Mouse (Mus musculus) 3134 (cell line): ENCODE results near the gene Cbx8.

Source experiments
- DNase-seq: peaks from one replicate; pipeline ENCODE4 v3.0.0-alpha.2; 2011; ENCODE audit warnings: low spot score; ENCODE audit not compliant: insufficient read length; ENCODE audit errors: extremely low read depth

Cbx8 gene

DNA sequence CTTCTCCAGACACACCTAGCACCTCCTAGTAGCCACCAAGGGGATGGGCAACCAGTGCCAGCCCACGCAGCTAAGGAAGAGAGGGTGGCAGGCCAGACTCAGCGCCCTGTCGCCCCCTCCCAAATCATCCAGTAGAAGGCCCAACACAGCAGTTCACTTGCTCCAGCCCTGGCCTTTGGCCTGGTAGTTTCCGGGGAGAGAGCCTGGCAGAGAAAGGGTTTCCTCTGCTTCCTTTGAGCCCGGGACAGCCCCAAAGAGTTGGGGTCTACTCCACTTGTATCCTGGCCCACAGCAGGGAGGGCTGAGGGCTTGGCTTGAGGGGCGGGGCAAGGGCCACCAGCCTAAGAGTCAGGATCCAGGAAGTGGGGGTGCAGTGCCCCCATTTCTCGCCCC is 38.7 kb upstream of the Cbx8 start:
- DNase-seq: no peak

DNA sequence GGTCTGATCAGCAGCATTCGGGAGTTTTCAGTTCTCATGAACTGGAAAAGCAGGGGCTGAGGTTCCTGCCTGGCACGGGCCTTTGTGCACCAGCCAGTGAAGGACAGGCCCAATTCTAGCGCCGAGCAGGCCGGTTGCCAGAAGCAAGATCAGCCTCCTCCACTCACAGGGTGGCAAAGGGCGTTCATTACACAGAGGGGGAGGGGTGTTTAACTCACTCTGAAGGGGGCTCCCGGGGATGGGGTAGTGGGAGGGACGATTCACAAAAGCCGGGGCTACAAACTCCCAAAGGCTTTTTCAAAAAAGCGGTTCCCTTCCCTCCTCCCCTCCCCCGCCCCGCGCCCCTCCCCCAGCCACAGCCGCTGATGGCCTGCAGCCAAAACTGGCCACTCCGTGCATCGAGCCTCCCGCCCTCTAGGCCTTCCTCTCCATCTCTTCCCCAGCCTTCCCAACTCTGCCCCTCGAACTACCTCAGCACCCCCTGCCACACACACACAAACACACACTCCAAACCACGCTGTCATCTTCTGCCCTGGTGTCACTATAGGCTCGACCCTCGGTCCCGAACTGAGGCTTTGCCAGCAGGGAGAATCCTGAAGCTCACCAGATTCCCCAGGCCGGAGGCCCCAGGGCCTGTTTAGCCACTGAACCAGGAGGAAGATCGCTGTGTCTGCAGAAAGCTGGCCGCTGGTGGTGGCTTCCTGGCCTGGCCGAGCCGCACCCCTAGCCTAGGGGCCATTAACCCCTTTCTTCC is 38.1 kb upstream of the Cbx8 start:
- peak; percentile 57 for DNase-seq

DNA sequence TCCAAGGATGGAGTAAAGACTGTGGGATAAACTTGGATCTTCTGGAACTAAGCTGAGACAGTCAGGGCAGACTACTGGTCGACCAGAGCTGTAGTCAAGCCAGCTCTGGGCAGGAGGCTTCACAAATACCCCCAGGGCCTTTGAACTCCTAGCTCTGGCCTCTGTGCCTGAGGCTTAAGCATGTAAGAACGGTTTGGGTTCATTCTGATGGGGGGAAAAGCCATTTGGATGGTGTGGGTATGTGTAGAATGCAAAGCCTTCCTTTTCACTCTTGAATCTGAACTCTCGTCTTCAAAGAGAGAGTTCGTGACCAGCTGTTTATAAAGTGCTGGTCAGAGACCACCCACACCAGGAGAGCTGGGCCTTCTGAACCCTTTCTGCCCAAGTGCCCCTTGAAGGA is 37.0 kb upstream of the Cbx8 start:
- DNase-seq: no peak

DNA sequence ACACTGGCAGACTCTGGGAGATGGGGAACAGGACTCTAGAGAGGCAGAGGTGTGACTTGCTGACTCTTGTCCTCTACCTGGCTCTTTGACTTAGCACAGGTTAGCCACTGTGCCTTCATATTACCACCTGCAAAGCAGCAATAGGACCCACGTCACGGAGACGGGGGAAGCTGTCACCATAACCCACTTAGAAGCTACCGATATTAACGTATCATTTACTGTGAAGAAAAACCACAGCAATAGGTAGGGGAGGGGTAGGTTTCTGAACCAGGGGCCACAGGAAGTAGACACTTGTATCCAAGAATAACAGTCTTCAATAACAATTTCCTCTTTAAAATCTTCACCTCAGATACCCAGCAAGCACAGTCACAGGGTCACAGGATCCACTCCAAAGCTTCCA is 35.0 kb upstream of the Cbx8 start:
- DNase-seq: no peak

DNA sequence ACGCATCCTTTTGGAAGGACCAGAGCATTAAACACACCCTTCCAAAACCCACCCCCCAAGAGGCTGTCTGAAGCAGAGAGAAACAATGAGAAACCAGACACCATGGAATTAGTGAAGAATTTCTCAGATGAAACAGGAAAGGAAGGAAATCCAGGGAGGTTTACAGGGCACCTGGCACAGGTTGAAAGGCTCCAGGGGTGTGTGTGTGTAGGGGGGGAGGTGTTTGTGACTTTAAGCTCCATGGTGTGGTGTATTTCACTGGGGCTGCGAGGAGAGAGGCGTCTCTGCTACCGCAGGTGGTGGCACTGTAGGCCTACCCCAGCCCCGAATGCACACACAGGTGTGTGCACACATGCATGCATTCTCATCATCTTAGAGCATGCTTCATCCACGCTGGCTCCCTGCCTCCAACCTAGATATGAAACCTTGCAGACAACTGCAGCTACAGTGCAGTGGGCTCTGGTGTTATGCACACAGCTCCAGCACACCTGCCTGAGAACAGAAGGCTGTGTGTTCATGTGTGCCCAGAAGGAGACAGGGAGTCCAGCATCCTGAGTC is 33.2 kb upstream of the Cbx8 start:
- DNase-seq: no peak

DNA sequence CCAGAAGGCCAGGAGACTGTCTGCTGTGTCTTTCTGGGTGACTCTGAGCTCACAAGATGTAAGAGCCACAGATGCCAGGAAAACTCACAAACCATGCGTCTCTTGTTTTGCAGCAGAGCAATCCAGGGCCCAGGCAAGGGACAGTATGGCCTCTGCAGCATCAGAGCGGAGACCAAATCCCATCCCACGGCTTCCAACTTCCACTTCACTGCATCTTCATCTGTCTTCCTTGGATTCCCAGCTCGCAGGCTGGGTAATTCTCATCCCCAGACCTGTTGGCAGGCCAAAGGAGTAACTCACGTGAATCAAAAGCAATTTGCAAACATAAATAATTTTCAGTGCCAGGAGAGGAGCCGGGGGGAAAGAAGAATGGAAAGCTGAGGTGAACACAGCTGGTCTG is 32.2 kb upstream of the Cbx8 start:
- no peak for DNase-seq

DNA sequence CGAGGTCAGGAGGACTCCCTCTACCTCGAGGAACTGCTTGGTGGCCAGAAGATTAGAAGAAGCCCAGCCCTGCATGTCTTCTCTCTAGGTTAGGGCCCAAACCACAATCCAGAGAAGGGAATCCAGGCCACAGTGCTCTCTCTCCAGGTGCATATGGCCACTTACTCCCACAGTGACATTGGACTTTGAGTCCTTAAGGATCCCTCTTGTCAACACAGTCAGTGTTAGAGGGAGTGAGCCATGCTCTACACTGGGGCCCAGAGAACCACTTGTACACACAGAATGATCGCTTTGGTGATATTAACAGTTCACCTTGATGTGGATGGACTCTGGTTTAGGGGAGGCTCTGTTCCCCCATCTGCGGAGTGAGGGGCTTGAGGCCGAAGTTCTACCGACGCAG is 31.5 kb upstream of the Cbx8 start:
- DNase-seq: no peak

DNA sequence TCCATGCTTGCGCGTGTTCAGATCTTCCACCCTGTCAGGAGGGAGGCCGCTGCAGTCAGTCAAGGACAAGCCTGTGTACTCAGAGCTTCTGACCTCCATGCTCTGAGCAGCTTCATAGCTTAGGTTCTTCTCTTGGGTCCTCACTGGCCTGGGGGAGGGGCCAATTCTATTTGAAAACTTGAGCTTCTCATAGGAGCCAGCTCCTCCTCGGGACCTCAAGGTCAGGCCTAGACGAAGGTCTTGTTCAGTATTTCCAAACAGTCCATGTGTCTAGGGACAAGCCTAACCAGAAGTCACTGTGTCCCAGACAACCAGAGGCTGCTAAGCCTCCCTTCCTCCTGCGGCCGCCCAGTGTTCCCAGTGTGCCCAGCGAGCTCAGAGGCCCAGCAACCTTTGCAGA is 26.1 kb upstream of the Cbx8 start:
- no peak for DNase-seq

DNA sequence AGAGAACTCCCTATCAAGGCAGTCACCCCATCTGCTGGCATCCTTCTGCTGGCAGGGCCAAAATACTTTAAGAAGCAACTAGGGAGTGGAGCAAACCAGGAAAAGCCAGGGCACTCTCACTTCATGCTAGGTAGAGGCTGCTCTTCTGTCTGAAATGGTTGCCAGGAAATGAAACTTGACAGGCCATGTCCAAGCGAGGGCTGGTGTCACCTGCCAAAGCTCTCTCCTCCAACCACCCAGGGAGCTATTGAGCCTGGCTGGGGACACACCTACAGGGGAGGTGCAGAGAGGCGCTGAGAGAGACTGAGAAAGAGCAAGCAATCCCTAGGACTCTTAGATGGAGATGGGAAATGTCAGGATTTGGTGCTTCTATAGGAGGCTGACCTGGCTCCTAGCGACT is 18.5 kb upstream of the Cbx8 start:
- no peak for DNase-seq

DNA sequence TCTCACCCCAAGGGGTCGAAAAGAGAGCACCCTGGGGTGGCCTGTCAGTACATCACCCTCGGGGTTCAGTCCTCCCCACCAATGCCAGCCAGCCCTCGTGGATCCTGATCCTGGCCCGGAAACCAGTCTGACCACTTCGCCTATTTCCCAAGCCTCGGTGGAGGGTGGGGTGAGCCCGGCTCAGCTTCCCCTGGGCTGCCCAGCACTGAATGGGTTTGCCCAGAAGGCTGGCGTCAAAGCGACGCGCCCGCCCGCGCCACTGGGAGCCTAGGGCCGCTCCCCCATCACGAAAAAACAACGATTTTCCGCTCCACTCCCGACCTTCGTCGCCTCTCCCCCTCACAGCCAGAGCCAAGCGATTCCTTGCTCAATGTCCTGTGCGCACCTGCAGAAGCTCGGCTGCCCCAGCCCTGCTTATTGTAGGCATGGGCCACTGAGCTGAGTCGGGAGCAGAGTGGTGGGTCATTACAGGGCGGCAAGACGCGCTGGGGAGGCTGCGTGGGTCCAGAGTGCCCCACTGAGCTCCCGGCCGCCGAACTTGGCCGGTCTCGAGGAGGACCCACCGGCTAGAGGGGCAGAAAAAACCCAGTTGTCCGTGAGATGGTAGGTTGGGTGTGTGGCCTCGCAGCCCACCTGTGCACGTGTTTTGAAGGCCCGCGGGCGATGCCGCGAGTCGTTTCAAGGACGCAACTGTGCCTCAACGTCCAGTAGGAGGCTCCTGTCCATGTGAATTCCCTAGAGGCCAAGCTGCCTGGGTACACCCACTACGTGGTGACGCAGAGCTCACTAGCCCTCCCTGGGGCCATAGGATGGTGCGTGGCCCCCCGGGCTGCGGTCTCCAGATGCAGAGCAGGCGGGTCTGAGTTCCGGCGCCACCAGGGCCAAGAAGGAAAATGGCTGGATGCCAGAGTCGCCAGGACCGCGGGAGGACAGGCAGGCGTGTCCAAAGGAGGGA is 17.5 kb upstream of the Cbx8 start:
- no peak for DNase-seq

DNA sequence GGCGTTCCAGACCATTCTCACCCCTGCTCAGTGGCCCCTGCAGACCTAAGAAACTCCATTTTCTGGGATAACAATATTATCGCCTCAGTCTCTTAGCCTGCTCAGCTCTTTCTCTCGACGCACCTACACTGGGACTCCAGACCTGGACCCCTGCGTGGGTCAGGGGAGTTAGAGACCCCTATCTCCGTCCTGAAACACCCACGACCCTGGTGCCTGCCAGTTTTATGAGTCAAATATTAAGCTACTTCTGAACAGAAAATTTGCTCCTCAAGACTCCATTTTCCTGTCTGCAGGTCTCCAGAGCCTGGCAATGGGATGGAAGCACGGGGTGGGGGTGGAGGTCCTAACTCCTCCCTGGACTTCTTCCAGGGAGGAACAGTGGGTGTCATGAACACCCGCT is 16.5 kb upstream of the Cbx8 start:
- DNase-seq: no peak

DNA sequence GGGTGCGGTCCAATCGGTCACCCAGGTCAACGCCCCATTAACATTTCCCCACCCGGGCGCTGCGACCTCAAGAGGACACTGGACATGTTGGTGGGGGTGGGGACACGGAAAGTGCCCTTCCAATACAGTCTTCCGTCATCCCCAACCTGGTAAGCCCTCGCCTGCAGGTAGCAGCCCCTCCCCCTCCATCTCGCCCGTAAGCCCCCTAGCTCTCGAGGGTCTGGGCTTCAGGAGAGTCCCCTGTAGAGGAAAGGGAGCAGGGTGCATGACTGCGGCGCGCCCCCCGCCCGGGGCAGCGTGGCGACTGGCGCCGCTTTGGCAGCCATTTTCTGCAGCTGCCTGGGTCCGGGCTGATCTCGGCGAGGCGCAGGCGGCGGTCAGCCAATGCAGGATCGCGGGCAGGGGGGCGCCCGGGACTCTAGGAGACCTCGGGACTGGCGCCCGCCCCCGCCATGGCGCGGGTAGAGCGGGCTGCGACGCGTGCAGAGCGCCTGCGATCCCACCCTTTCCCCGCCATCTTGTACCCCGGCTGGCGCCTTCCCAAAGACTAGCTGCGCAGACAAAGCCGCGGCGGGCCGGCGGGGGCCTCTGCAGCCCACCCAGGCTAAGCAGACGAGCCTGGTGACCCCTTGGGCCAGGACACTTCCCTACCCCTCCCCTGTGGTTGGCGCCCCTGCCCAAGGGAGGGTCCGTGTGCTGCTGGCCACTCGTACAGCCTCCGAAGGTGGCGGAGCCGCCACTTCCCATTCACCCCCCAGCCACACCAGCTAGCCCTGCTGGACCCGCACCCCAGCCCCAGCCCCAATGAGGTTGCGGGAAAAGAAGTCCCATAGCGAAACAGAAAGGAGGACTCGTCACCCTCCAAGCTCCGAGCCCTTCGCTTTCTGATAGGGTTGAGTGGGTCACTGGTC is 15.8 kb upstream of the Cbx8 start:
- DNase-seq: no peak

DNA sequence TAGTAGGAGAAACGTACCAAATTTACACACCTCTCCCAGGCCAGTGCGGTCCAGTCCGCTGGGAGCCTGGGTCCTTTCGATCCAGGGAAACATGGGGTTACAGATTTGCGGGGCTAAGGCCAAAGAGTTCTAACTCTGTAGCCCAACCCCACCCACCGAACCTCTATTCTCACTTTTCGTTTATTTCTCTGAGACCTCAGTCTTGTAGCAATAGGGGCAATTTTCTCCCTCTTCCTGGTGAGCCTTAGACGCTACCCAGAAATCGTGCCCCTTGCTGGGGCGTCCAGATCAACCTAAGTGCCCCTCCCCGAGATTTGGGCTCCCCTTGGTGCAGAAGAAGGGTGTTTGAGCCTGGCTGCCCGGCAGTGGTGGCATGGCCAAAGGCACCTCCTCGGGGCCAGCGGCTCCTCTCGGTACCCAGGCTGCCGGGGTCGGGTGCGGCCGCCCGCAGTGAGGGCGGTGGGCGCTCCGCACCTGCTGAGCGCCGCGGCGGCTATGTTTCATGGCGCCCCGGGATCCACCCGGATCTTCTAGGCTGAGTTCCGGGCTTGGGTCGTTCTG is 14.9 kb upstream of the Cbx8 start:
- DNase-seq: no peak

DNA sequence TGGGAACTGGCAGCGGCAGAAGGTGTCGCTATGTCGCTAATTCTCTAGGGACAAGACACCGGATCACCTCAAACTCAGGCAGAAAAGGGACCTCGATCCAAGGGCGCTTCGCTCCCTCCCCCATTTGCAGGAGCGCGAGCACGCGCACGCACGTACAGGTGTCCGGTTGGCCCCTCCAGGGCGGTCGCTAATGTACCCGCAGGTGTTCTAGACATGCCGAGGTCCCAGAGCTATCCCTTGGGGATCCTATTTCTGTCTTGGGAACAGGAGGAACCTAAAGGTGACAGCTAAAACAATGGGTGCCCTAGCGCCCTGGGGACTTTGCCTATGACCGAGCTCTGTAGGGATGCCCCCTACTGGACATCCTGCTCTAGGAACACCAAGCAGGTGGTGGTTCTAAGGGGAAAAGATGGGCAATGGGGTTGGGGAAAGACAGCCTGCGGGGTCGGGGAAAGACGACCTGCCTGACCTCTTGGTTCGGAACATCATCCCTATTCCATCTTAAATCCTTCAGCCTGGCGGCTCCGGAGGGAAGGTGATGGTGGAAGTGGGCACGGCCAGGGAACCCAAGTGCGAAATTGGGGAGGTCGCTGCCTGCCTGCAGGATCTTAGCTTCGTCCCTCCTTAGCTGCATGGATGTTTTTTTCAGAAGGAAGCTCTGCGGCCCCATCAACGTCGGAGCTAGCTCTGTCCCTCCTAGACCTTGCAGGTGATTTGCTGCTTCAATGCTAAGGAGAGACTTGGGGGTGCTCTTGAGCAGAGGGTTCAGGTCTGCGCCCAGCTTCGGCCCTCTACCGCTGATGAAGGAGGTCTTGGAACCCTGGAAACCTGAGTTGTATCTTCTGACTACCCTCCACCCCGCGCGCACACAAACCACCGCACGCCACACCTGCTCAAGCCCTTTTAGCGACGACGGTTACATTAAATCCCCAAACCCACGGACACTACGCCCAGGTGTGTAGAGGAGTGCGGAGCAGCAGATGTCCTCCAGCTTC is 13.9 kb upstream of the Cbx8 start:
- DNase-seq: no peak

DNA sequence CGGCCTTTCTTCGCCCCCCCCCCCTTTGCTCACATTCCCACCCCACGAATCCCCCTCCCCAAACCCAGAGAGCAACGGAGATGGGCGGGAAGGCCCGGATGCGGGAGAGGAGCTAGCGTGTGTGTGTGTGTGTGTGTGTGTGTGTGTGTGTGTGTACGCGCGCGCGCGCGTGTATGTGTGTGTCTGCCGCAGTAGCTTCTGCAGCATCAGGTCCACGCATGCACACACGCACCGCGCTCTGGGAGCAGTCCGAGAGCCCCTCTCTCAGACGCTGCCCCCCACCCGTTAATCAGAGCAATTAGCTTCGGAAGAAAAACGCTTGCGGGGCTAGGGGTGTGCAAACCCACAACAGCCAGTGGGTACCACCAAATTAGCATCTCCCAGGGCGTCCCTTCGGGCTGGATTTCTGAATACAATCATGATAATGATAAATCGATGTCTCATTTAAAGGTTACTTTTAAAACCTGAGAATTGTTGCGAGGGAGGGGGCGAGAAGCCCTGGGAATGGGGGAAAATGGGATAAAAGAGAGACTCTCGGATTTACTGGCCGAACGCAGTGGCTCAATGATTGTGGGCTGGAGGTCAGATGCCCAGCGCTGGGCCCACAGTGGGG is 13.1 kb upstream of the Cbx8 start:
- no peak for DNase-seq

DNA sequence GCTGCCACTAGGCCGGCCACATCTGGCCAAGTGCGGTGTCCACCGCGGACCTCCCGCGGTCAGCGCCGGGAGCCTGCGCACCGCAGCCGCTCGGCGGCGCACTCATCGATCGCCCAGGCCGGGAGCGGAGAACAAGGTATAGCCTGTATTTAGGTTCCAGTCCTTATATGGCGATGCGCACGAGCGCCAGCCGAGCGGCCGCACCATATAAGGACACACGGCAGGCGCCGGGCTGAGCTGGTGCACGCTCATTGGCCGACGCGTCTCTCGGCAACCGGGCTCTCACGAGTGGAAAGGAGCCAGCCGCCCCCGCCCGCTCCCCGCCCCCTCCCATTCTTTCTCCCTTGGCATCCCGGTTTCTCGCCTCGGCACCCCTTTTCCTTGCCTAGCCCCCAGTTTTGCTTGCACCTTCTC is 12.5 kb upstream of the Cbx8 start:
- peak; percentile 92 for DNase-seq

DNA sequence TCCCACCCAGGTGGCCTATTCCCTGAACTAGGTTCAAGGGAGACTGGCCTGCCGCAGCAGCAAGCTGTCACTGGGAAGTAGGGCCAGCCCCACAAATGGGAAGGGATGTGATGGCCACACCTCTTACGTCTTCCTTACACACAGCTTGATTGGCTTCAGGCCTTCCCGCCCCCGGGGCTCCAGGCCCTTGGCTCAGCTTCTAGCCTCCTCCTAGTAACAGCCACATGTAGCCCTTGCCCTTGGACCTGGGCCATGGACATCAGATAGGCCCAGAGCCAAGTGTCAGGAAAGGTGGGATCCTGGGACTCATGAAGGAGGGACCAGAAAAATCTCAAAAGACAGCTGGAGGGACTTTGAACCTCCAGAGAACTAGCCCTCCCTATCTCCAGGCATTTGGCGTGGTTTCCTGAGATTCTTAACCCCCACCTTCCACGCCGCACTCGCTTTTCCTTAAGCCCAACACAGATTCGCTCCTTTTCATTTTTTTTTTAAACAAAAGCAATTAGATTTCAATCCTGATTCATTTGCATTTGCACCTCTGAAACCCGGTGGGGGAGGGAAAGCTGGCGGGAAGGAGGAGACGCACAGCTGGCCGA is 12.0 kb upstream of the Cbx8 start:
- peak; percentile 78 for DNase-seq

DNA sequence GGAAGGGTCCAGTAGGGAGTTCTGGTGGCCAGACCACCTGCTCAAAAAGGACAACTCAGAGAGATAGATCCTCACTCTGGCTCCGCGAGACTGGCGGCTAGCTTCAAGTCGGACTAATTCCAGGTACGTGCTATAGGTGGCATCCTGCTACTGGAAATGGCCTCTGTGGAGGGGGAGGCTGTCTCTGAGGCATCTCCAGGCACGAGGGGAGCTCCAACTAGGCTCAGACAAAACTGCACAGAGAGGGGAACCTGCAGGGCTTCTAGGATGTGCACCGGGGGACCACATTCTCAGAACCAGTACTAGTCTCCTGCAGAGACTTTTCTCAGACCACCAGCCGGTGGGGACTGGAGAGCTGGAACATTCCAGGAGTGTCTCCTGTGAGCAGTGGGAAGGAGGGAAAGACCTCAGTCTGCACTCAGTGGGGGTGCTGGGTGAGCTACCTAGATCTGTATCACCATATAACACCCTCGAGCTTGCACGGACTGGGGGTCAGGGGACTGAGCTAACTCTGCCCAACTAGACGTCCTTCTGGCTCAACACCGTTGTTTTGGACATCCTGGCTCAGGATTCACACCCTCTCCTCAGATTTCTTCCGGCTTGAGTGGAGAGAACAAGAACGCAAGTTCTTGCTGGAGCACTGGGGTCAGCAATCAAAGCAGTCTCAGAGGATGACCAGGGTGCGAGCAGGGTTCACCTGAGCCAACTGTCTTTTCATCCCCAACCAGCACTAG is 11.3 kb upstream of the Cbx8 start:
- DNase-seq: no peak
